Mouse (Mus musculus): ENCODE measurements around the gene Dkkl1. TPM values are rescaled to one million over a fixed set of nuclear protein-coding genes. Genes with fewer than 3 reads are reported as not detected.

Dkkl1 gene
- polyA plus RNA-seq, 1 experiment, result 0.07 TPM

DNA sequence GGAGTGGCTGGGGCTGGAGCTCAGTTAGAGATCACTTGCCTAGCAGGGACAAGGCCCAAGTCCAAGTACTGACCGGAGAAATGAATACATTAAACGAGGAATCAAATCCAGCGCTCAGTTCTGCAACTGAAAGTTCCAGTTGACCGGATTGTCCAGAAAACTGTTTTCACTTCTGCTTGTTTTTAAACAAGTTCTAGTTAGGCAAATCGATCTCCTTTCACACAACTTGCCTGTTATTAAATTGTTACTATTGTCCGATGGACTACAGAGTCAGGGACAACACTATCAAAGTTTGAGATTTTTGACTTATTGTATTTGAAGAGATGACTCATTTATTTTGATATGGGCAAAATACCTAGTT lies 29.4 kb upstream of the Dkkl1 start:
- Histone ChIP-seq H3K4me3 (ENCODE audit: insufficient read depth, poor library complexity, severe bottlenecking) (no peak overlapping the region), H3K79me3 (ENCODE audit: low read depth) (no peaks in the 10 kb centered on the region), H3K79me2 (ENCODE audit: control insufficient read depth, insufficient read depth) (no peaks in the 10 kb centered on the region), H3K27me3 (ENCODE audit: control insufficient read depth, insufficient read depth, insufficient read length) (peaks cover 8% of the 10 kb centered on the region), H3ac (ENCODE audit: control insufficient read depth, insufficient read length, low read depth) (no peak overlapping the region), H3K36me3 (ENCODE audit: control insufficient read depth, insufficient read depth) (no peaks in the 10 kb centered on the region)
- TF ChIP-seq MYOD1 (IDR thresholded peaks at IDR 0.05; ENCODE audit: control insufficient read depth, insufficient read length, low read depth) (no peak), MYOG (IDR thresholded peaks at IDR 0.05; ENCODE audit: control insufficient read depth, extremely low read depth, insufficient read length) (no peak), MAX (IDR thresholded peaks at IDR 0.05) (no peak), FOSL1 (IDR thresholded peaks at IDR 0.05; ENCODE audit: insufficient read depth, low read length, poor library complexity, severe bottlenecking) (no peak), CEBPB (IDR thresholded peaks at IDR 0.05; ENCODE audit: low read depth) (no peak), USF1 (IDR thresholded peaks at IDR 0.05; ENCODE audit: low read depth) (no peak), CTCF (IDR thresholded peaks at IDR 0.05; ENCODE audit: control insufficient read depth, insufficient read depth, insufficient read length) (no peak)

DNA sequence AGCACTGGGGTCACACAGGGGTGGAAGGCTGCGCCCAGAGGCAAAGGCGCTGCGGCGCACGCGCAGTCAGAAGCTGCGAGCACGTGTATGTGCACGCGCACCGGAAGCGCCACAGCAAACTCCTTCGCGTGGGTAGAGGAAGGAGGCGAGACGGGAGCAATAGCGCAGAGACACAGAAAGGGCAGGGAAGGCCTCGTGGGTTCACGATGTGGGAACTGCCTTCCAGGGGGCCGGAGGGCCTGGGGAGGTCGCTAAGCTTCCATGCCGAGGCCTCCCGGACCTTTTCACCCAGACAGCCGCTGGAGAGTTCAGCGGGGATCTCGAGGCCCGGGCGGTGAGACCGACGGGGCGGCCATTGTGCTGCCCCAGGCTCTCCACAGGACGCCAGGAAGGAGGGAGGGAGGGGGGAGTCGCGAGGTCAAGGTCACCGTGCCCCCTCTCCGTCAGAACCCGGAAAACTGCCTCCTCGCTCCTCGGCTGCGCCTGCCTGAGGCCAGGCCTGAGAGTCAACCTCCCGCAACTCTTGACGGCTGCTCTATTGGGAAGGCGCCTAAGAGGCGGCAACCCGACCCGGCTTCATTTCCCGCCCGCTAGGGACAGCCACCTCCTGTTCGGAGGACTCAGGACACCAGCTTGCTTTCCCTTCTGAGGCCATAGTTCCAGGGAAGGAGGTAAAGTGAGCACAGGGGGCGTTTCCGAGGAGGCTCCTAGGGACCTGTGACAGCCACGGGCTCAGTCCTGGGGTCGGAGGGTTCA lies 28.9 kb upstream of the Dkkl1 start, which contains the start of gene Slc6a16:
TSS of gene Slc6a16 (plus strand) at position 453 of the 756 bp plus-strand sequence.
- H3K27me3 ChIP-seq (ENCODE audit: control insufficient read depth, insufficient read depth, insufficient read length), result peaks cover 8% of the 10 kb centered on the region
- no peaks in the 10 kb centered on the region for H3K36me3 ChIP-seq (ENCODE audit: control insufficient read depth, insufficient read depth)
- no peaks in the 10 kb centered on the region for H3K79me2 ChIP-seq (ENCODE audit: control insufficient read depth, insufficient read depth)

DNA sequence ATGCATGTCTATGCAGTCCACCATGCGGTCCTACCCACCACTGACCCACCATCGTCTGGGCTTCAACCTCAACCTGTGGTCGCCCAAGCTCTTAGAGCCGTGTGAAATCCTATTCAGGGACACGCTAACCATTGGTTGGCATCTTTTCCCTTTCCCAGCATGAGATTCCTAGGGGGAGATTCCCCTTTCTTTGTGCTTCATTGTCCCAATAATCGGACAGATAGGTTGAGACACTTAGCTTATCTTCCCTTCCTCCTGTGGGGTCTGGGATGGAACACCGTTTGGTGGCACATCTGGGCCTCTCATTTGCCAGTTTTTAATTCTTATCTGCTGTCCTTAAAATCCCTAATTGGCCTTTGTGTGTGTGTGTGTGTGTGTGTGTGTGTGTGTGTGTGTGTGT lies 28.2 kb upstream of the Dkkl1 start:
- Histone ChIP-seq H3K79me2 (ENCODE audit: control insufficient read depth, insufficient read depth) (no peaks in the 10 kb centered on the region), H3ac (ENCODE audit: control insufficient read depth, insufficient read length, low read depth) (no peak overlapping the region), H3K79me3 (ENCODE audit: low read depth) (no peaks in the 10 kb centered on the region), H3K36me3 (ENCODE audit: control insufficient read depth, insufficient read depth) (no peaks in the 10 kb centered on the region), H3K4me3 (ENCODE audit: insufficient read depth, poor library complexity, severe bottlenecking) (no peak overlapping the region), H3K27me3 (ENCODE audit: control insufficient read depth, insufficient read depth, insufficient read length) (peaks cover 8% of the 10 kb centered on the region)
- no peak for TF ChIP-seq FOSL1 (IDR thresholded peaks at IDR 0.05; ENCODE audit: insufficient read depth, low read length, poor library complexity, severe bottlenecking)
- no peak for TF ChIP-seq MAX (IDR thresholded peaks at IDR 0.05)
- TF ChIP-seq CTCF (IDR thresholded peaks at IDR 0.05; ENCODE audit: control insufficient read depth, insufficient read depth, insufficient read length), result no peak
- no peak for TF ChIP-seq CEBPB (IDR thresholded peaks at IDR 0.05; ENCODE audit: low read depth)
- no peak for TF ChIP-seq MYOG (IDR thresholded peaks at IDR 0.05; ENCODE audit: control insufficient read depth, extremely low read depth, insufficient read length)
- TF ChIP-seq USF1 (IDR thresholded peaks at IDR 0.05; ENCODE audit: low read depth), result no peak
- no peak for TF ChIP-seq MYOD1 (IDR thresholded peaks at IDR 0.05; ENCODE audit: control insufficient read depth, insufficient read length, low read depth)

More for the DNA sequence above, 28.9 kb upstream of the Dkkl1 start, which contains the start of gene Slc6a16:
- Histone ChIP-seq H3K79me3 (ENCODE audit: low read depth) (no peaks in the 10 kb centered on the region), H3ac (ENCODE audit: control insufficient read depth, insufficient read length, low read depth) (no peak within 1 kb of the TSS), H3K4me3 (ENCODE audit: insufficient read depth, poor library complexity, severe bottlenecking) (no peak within 1 kb of the TSS)
- TF ChIP-seq USF1 (IDR thresholded peaks at IDR 0.05; ENCODE audit: low read depth) (no peak), MYOD1 (IDR thresholded peaks at IDR 0.05; ENCODE audit: control insufficient read depth, insufficient read length, low read depth) (no peak), FOSL1 (IDR thresholded peaks at IDR 0.05; ENCODE audit: insufficient read depth, low read length, poor library complexity, severe bottlenecking) (no peak), CEBPB (IDR thresholded peaks at IDR 0.05; ENCODE audit: low read depth) (no peak), MAX (IDR thresholded peaks at IDR 0.05) (no peak), MYOG (IDR thresholded peaks at IDR 0.05; ENCODE audit: control insufficient read depth, extremely low read depth, insufficient read length) (no peak), CTCF (IDR thresholded peaks at IDR 0.05; ENCODE audit: control insufficient read depth, insufficient read depth, insufficient read length) (no peak)

DNA sequence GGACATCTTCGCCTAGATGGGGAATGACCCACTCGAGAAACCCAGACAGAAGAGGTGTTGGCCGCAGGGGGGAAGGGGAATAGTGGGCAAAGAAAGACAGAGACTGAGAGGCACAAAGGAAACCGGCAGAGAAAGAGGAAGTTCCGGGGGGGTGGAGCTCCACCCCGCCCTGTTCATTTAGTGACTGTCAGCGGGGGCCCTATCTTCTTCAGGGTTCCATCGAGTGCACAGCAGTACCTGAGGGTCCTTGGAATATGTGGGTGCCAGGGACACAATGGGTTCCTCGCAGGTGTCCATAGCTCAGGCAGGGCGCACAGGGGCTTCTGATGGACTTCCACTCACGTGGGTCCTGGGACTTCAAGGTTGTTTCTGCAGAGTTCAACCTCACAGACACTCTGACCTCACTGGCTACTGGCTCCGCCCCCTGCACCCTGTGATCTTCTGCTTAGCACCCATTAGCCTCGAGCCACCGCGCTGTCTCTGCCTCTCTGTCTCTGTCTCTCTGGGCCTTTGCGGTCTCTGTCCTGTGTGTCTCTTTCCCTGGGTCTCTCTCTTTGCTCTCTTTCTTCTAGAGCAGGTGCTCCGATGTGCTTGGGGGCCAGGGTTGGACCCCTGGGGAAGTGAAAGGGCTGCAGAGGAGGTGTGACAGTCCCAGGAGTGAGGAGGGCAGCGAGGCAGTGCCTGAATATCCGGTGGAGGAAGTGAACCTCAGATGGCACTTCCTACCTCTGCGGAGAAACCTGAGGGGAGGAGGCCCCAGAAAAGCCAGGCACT lies 27.0 kb upstream of the Dkkl1 start, which contains the start of gene Cd37:
TSS of gene Cd37 (minus strand) at position 393 of the 774 bp plus-strand sequence.
- no peak within 1 kb of the TSS for H3ac ChIP-seq (ENCODE audit: control insufficient read depth, insufficient read length, low read depth)
- H3K36me3 ChIP-seq (ENCODE audit: control insufficient read depth, insufficient read depth), result no peaks in the 10 kb centered on the region
- no peak within 1 kb of the TSS for H3K4me3 ChIP-seq (ENCODE audit: insufficient read depth, poor library complexity, severe bottlenecking)
- peaks cover 8% of the 10 kb centered on the region for H3K27me3 ChIP-seq (ENCODE audit: control insufficient read depth, insufficient read depth, insufficient read length)
- no peak for TF ChIP-seq CEBPB (IDR thresholded peaks at IDR 0.05; ENCODE audit: low read depth)
- TF ChIP-seq MYOD1 (IDR thresholded peaks at IDR 0.05; ENCODE audit: control insufficient read depth, insufficient read length, low read depth), result no peak
- no peak for TF ChIP-seq USF1 (IDR thresholded peaks at IDR 0.05; ENCODE audit: low read depth)
- no peak for TF ChIP-seq CTCF (IDR thresholded peaks at IDR 0.05; ENCODE audit: control insufficient read depth, insufficient read depth, insufficient read length)
- TF ChIP-seq MAX (IDR thresholded peaks at IDR 0.05), result no peak
- TF ChIP-seq MYOG (IDR thresholded peaks at IDR 0.05; ENCODE audit: control insufficient read depth, extremely low read depth, insufficient read length), result no peak
- no peak for TF ChIP-seq FOSL1 (IDR thresholded peaks at IDR 0.05; ENCODE audit: insufficient read depth, low read length, poor library complexity, severe bottlenecking)
- no peaks in the 10 kb centered on the region for H3K79me2 ChIP-seq (ENCODE audit: control insufficient read depth, insufficient read depth)
- no peaks in the 10 kb centered on the region for H3K79me3 ChIP-seq (ENCODE audit: low read depth)
